Mouse (Mus musculus): ENCODE measurements around the gene Iqcc. TPM values are rescaled to one million over a fixed set of nuclear protein-coding genes. Genes with fewer than 3 reads are reported as not detected.

Iqcc gene
- polyA plus RNA-seq, 1 experiment from 2014 or later: 20.4 TPM

DNA sequence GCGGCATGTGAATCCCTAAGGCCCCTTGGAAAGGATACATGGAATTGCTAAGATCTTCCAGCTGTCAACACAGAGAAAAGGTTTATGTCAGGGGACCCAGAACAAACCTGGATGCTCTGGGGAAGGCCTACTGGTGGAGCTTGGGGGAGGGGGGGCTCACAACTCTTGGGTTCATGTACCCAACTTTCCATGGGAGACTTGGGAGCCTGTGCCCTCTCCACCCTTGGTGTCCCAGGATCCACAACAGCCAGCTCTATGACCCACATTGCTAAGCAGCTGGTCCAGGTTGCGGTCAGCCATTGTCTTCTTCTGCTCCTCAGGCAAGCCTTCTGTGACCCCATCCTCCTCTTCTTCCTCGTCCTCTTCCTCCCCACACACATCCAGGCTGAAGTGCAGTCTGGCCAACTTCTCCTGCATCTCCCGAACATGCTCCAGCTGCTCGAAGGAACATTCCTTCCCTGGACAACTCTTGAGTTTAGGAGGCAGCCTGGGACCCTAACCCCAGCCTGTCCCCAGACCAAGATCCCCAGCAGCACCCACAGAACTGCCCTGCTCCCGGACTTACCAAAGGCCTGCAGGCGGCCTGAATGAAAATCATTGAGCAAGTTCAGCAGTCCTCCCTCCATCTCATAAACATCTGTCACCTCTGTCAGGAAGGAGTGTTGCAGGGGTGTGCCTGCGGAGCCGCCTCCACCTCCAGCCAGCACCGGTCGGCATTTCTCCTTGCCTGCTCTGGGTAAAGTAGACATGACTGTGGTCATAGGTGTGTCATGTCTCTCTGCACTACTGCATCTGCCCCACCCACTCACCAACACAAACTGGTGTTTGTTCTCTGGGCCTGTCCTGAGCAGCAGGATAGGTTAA, 1.8 kb upstream of the Iqcc start:
- 0 out of 2 replicates have a peak overlapping the region, but pooled peaks have one; percentile 1 for H3K9ac ChIP-seq
- no peak for ATAC-seq (ENCODE audit: extremely low read depth, insufficient number of reproducible peaks, low FRiP score, low TSS enrichment)
- H3K9me3 ChIP-seq: no peaks in the 10 kb centered on the region
- H3K4me3 ChIP-seq: no peak overlapping the region
- 81% methylated on average over 11 of the region's 11 CpGs for WGBS
- H3K4me2 ChIP-seq: peak overlapping the region; percentile 5; the same call in 1 of the 2 replicates
- no peaks in the 10 kb centered on the region for H3K27me3 ChIP-seq (replicated peaks)
- H3K4me1 ChIP-seq: peaks cover 48% of the 10 kb centered on the region
- peaks cover 18% of the 10 kb centered on the region for H3K36me3 ChIP-seq
- peak overlapping the region; percentile 60 for H3K27ac ChIP-seq (replicated peaks)

DNA sequence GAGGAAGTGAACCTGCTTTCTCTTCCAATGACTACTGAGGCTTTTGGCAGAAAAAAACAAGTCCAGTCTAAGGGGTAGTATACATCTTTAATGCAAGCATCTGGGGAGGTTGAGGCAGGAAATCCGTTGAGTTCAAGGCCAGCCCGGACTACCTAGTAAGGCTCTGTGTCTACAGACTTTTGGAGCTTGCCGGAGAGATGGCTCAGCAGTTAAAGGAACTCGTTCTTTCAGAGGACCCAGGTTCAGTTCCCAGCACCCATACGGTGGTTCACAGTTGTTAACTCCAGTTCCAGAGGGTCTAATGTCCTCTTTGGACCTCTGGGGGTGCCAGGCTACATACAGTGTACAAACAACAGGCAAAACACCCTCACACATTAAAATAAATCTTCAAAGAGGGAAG, 868 bp downstream of the Iqcc start:
- Histone ChIP-seq H3K27me3 (replicated peaks) (no peaks in the 10 kb centered on the region), H3K4me1 (peaks cover 40% of the 10 kb centered on the region), H3K4me2 (peak overlapping the region; percentile 91), H3K36me3 (peaks cover 24% of the 10 kb centered on the region), H3K27ac (replicated peaks) (peak overlapping the region; percentile 83), H3K9me3 (no peaks in the 10 kb centered on the region), H3K4me3 (peak overlapping the region; percentile 69), H3K9ac (peak overlapping the region; percentile 88)
- WGBS: 89% methylated on average over 5 of the region's 5 CpGs
- ATAC-seq (ENCODE audit: extremely low read depth, insufficient number of reproducible peaks, low FRiP score, low TSS enrichment): no peak

DNA sequence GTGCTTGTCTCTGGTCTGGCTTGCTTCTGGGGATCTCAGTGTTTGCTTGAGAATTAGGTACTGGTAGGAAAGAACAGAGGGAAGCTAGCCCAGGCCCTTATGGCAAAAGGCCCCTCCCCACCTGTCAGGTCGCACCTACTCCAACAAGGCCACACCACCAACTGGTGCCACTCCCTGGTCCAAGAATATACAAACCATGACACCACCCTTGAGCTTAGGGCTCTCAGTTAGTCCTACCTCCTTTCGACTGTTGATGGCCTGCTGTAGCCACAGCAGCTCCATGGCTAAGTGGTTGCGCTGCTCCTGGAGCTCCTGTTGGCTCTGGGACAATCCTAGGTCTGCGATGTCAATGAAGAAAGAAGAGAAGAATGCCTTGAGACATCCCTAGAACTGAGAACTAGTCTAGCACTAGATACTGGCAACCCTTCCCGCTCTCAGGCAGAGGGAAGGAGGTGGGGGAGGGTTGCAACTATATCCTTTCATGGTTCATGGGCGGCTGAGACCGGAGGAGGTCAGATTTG, 1.7 kb downstream of the Iqcc start:
- H3K36me3 ChIP-seq: peaks cover 24% of the 10 kb centered on the region
- H3K4me2 ChIP-seq: no peak overlapping the region
- no peaks in the 10 kb centered on the region for H3K9me3 ChIP-seq
- H3K4me1 ChIP-seq: peaks cover 32% of the 10 kb centered on the region
- no peak for ATAC-seq (ENCODE audit: extremely low read depth, insufficient number of reproducible peaks, low FRiP score, low TSS enrichment)
- no peak overlapping the region for H3K27ac ChIP-seq (replicated peaks)
- H3K4me3 ChIP-seq: no peak overlapping the region
- WGBS: 89% methylated on average over 7 of the region's 7 CpGs
- H3K27me3 ChIP-seq (replicated peaks): no peaks in the 10 kb centered on the region
- H3K9ac ChIP-seq: 0 out of 2 replicates have a peak overlapping the region, but pooled peaks have one; percentile 5

DNA sequence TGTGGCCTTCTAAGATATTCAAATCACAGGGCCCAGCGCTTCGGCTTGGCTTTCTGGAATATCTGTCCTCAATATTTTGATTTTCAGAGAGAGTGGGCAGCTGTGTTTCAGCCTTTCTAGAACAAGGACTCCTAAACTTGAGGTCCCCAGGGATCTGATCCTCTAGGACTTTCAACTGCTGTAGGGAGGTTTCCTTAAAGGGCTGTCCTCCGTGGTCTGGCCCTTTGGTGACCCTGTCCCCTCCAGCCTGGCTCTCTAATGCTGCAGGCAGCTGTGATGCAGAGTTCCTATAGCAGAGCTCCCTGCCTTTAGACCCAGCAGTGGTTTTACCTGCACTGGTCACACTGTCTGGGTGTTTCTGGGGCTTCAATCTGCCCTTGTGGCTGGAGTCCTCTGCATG, 2.3 kb downstream of the Iqcc start:
- Histone ChIP-seq H3K4me2 (no peak overlapping the region), H3K4me1 (peaks cover 26% of the 10 kb centered on the region), H3K27me3 (replicated peaks) (no peaks in the 10 kb centered on the region), H3K4me3 (no peak overlapping the region), H3K27ac (replicated peaks) (no peak overlapping the region), H3K9me3 (no peaks in the 10 kb centered on the region), H3K9ac (no peak overlapping the region), H3K36me3 (peaks cover 24% of the 10 kb centered on the region)
- no peak for ATAC-seq (ENCODE audit: extremely low read depth, insufficient number of reproducible peaks, low FRiP score, low TSS enrichment)
- 86% methylated on average over 3 of the region's 3 CpGs for WGBS

DNA sequence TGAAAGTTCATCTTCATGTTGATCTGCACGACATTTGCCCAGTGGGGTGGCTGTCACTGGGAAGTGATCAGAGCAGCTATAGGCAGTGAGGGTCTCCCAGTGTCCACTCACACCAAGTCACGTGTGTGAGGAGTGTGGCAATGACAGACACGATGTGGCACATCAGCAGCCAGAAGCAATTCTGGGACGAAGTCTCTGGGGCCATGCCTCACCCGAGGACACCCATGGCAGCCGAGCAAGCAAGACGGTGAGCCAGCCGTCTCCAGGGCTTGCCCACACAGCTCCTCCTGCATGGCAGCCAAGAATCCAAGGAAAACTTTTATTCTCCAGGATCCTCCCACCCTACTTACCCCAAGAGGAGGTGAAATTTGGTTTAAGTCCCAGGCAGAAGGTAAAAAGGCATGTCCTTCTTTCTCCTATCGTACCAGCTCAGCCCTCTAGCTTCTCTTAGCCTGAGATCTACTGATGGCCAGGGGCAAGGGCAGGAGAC, 3.1 kb downstream of the Iqcc start:
- ATAC-seq (ENCODE audit: extremely low read depth, insufficient number of reproducible peaks, low FRiP score, low TSS enrichment): no peak
- WGBS: 85% methylated on average over 9 of the region's 9 CpGs
- Histone ChIP-seq H3K9ac (no peak overlapping the region), H3K4me1 (peaks cover 24% of the 10 kb centered on the region), H3K9me3 (no peaks in the 10 kb centered on the region), H3K27me3 (replicated peaks) (no peaks in the 10 kb centered on the region), H3K4me3 (no peak overlapping the region), H3K4me2 (no peak overlapping the region), H3K36me3 (peaks cover 24% of the 10 kb centered on the region), H3K27ac (replicated peaks) (no peak overlapping the region)

DNA sequence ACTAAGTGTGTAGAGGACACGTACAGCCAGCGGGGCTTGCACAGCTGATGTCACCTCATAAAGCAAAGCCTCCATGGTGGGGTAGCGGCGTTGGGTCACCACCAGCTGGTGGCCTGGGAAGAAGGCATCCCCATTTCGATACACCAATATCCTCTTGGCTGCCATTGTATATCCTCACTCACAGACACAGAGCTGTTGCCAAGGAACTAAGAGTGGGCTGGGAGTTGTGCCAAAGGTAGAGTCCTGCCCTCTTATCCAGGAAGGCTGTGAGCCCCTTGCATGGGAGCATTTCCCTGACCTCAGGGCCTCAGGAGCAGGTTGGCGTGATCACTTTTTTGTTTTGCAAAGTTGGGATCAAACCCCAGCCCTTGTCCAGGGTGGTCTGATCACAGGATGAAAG, 4.8 kb downstream of the Iqcc start, which contains the start of gene Dcdc2b:
Gene Dcdc2b, minus strand, starts transcription at position 165 of the 400 bp plus-strand sequence.
- Histone ChIP-seq H3K36me3 (peaks cover 33% of the 10 kb centered on the region), H3K27me3 (replicated peaks) (no peaks in the 10 kb centered on the region), H3K9me3 (no peaks in the 10 kb centered on the region), H3K4me1 (peaks cover 21% of the 10 kb centered on the region), H3K4me3 (no peak within 1 kb of the TSS), H3K4me2 (no peak within 1 kb of the TSS), H3K27ac (replicated peaks) (no peak within 1 kb of the TSS), H3K9ac (peak within 1 kb of the TSS; percentile 24; the same call in 1 of the 2 replicates)
- ATAC-seq (ENCODE audit: extremely low read depth, insufficient number of reproducible peaks, low FRiP score, low TSS enrichment): no peak
- WGBS: 73% methylated on average over 6 of the region's 6 CpGs

DNA sequence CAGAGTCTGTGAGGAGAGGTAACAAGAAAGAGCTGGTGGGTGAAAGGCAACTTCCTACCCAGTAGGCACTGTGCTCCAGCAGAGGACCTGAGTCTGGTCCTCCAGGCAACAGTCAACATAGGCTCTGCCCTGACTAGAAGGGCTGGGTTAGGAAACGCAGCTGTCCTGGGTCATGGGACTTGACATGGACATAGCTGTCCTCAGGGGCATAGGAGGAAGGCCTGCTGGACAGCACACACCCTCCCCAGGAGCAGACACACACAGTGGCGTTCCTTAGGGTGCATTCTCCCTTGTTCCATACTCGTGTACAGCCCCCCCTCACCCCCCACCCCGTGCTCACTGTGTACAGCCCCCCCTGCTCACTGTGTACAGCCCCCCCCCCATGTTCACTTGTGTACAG, 8.4 kb downstream of the Iqcc start:
- Histone ChIP-seq H3K27me3 (replicated peaks) (no peaks in the 10 kb centered on the region), H3K36me3 (peaks cover 44% of the 10 kb centered on the region), H3K9me3 (no peaks in the 10 kb centered on the region), H3K27ac (replicated peaks) (no peak overlapping the region), H3K4me3 (no peak overlapping the region), H3K4me1 (peaks cover 12% of the 10 kb centered on the region), H3K4me2 (no peak overlapping the region), H3K9ac (no peak overlapping the region)
- 58% methylated on average over 4 of the region's 4 CpGs for WGBS
- ATAC-seq (ENCODE audit: extremely low read depth, insufficient number of reproducible peaks, low FRiP score, low TSS enrichment): no peak

DNA sequence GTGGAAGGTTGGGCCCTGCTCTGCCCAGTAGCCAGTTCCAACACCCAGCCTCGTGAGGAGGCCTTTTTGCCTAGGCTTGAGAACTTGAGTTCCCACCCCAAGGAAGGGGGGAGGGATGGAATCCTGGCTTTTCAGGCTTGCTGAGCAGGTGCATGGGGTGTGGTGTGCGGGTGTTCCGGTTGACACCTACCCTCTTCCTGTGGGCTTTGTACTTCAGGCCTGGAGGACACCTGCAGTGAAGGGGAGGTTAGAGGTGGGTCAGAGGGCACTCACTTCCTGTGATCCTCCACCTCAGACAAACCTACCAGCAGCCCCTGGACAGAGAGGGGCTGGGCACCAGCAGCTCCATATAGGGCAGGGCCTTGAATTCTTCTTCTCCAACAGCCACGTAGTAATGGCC, 8.9 kb downstream of the Iqcc start:
- no peaks in the 10 kb centered on the region for H3K9me3 ChIP-seq
- H3K9ac ChIP-seq: no peak overlapping the region
- WGBS: 77% methylated on average over 4 of the region's 4 CpGs
- H3K36me3 ChIP-seq: peaks cover 47% of the 10 kb centered on the region
- H3K27me3 ChIP-seq (replicated peaks): no peaks in the 10 kb centered on the region
- no peak overlapping the region for H3K4me3 ChIP-seq
- peaks cover 12% of the 10 kb centered on the region for H3K4me1 ChIP-seq
- H3K27ac ChIP-seq (replicated peaks): no peak overlapping the region
- H3K4me2 ChIP-seq: no peak overlapping the region
- ATAC-seq (ENCODE audit: extremely low read depth, insufficient number of reproducible peaks, low FRiP score, low TSS enrichment): no peak

DNA sequence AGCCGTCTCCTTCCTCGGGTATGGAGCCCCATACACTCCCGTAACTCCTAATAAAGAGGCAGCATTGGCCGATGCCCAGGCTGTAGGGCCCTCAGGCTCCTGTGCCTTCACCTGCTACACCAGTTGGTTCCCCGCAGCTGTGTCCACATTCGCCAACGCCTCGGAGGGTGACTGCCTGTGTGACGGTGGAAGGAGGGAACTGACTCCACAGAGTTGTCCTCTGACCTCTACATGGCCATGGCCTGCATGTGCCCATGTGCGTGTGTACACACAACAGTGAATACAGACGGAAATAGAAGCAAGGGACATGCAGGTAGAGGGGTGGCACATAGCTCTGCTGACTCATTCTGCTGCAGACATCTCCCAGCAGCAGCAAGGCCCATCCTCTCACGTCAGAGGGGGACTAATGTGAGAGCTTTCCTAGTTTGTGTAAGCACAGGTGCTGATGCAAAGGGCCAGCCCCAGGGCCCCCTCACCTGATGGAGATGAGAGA, 9.7 kb downstream of the Iqcc start:
- H3K9me3 ChIP-seq: no peaks in the 10 kb centered on the region
- no peaks in the 10 kb centered on the region for H3K27me3 ChIP-seq (replicated peaks)
- H3K4me1 ChIP-seq: peaks cover 8% of the 10 kb centered on the region
- no peak overlapping the region for H3K27ac ChIP-seq (replicated peaks)
- ATAC-seq (ENCODE audit: extremely low read depth, insufficient number of reproducible peaks, low FRiP score, low TSS enrichment): no peak
- H3K4me3 ChIP-seq: no peak overlapping the region
- 78% methylated on average over 12 of the region's 12 CpGs for WGBS
- peaks cover 52% of the 10 kb centered on the region for H3K36me3 ChIP-seq
- H3K4me2 ChIP-seq: no peak overlapping the region
- no peak overlapping the region for H3K9ac ChIP-seq

DNA sequence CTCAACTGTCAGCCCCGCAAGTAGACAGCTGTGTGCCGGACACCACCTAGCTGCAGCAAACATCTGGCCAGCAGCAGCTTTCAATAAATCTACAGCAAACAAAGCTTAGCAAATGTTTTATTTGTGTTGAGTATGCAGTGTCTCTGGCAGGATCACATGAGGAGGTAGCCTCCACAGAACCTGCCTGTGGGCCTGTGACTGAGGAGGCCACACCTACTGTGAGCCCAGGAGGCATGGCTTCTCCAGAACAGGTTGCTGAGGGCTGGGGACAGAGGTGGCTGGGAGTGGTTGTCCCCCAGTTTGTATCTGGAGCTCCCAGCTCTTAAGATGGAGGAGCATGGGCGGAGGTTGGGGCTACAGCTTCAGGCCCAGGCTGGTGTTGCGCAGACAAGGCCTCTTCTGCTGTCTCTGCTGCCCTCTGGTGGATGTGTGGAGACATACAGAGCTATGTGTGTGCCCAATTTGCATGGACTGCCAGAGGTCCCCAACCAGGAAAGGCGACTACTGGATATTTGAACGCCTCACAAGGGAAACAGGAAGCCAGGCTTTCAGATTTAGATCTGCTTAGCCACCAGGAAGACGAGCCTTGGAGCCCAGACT, 10.4 kb downstream of the Iqcc start:
- H3K27ac ChIP-seq (replicated peaks): no peak overlapping the region; the same call in 1 of the 2 replicates
- H3K27me3 ChIP-seq (replicated peaks): no peaks in the 10 kb centered on the region
- H3K9me3 ChIP-seq: no peaks in the 10 kb centered on the region
- H3K4me2 ChIP-seq: no peak overlapping the region
- no peak overlapping the region for H3K4me3 ChIP-seq
- WGBS: 36% methylated on average over 7 of the region's 7 CpGs
- no peak overlapping the region for H3K9ac ChIP-seq
- no peak for ATAC-seq (ENCODE audit: extremely low read depth, insufficient number of reproducible peaks, low FRiP score, low TSS enrichment)
- H3K36me3 ChIP-seq: peaks cover 59% of the 10 kb centered on the region
- 0 out of 2 replicates have a peak, but pooled peaks cover 4% of the 10 kb centered on the region for H3K4me1 ChIP-seq
